Mouse (Mus musculus) limb, embryonic 13.5 days (tissue): ENCODE data around the gene Gm7075. TPM values are rescaled to one million over a fixed set of nuclear protein-coding genes. Genes with fewer than 3 reads are reported as not detected.
"Not testable (repeated sequence)": the region's sequence is repeated elsewhere in the genome, so short reads cannot be mapped to it uniquely, and the experiment has no call there.

Experiments used
- ATAC-seq: fragments of 200-750 bp; cut with Nextera tagmentation; 2 replicates; pipeline ENCODE4 v1.8.0; 2017; ENCODE audit warnings: low read depth, moderate number of reproducible peaks, moderate TSS enrichment; ENCODE audit not compliant: low FRiP score
- H3K27ac ChIP-seq: fragments of 300-500 bp; sonication (generic); 2 replicates; pipeline ENCODE4 v1.5.1; 2015; ENCODE audit warnings: inconsistent platforms, mild to moderate bottlenecking, moderate library complexity
- H3K27me3 ChIP-seq: fragments of 300-500 bp; sonication (generic); 2 replicates; pipeline ENCODE4 v1.6.1; 2015; ENCODE audit warnings: mild to moderate bottlenecking, inconsistent platforms
- H3K36me3 ChIP-seq: fragments of 300-500 bp; sonication (generic); 2 replicates; pipeline ENCODE4 v1.6.1; 2015; ENCODE audit warnings: inconsistent platforms, mild to moderate bottlenecking, moderate library complexity
- H3K4me1 ChIP-seq: fragments of 300-500 bp; sonication (generic); 2 replicates; pipeline ENCODE4 v1.6.1; 2015; ENCODE audit warnings: inconsistent platforms
- H3K4me2 ChIP-seq: fragments of 300-500 bp; sonication (generic); replicated peaks from 2 replicates; pipeline ENCODE4 v1.6.1; 2015; ENCODE audit warnings: inconsistent platforms, mild to moderate bottlenecking, moderate library complexity
- H3K4me3 ChIP-seq: fragments of 300-500 bp; sonication (generic); 2 replicates; pipeline ENCODE4 v1.5.1; 2015; ENCODE audit warnings: moderate library complexity, mild to moderate bottlenecking, inconsistent platforms
- H3K9ac ChIP-seq: fragments of 300-500 bp; sonication (generic); 2 replicates; pipeline ENCODE4 v1.6.1; 2015; ENCODE audit warnings: mild to moderate bottlenecking, inconsistent platforms
- H3K9me3 ChIP-seq: fragments of 300-500 bp; sonication (generic); 2 replicates; pipeline ENCODE4 v1.6.1; 2016; ENCODE audit warnings: inconsistent platforms
- WGBS: fragments of 180-500 bp; shearing (Covaris S2); methylation state at CpG from one replicate; pipeline ENCODE4 v1.1.7; 2015; 5-methylcytosine and 5-hydroxymethylcytosine counted together
- polyA plus RNA-seq: library from polyadenylated mRNA; unstranded; fragments of >200 nt; fragmentation: Nextera tagmentation; extraction: Ambion mirVana; gene quantifications from 2 replicates; pipeline ENCODE4 v1.2.1, GENCODE M21; 2015

Gene Gm7075
- polyA plus RNA-seq, 1 experiment from 2014 or later: not detected

DNA sequence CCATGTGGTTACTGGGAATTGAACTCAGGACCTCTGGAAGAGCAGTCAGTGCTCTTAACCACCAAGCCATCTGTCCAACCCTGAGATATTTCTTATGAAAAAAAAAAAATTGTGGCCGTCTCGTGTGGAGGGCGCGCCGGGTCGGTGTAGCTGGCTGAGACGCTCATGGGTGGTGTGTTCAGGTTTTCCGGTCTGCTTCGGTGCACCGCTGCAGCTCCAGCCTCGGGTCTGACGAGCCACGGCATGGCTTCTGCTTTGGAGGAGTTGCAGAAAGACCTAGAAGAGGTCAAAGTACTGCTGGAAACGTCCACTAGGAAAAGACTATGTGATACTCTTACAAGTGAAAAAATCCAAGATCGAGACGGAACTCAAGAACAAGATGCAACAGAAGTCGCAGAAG is 8.8 kb downstream of the Gm7075 start:
- Histone ChIP-seq H3K4me3 (no peak overlapping the region), H3K27ac (no peak overlapping the region), H3K9me3 (no peaks in the 10 kb centered on the region), H3K4me1 (no peaks in the 10 kb centered on the region), H3K36me3 (no peaks in the 10 kb centered on the region), H3K27me3 (0 out of 2 replicates have a peak, but pooled peaks cover 2% of the 10 kb centered on the region), H3K4me2 (no peak overlapping the region), H3K9ac (no peak overlapping the region)
- 88% methylated on average over 17 of the region's 17 CpGs for WGBS
- no peak for ATAC-seq

DNA sequence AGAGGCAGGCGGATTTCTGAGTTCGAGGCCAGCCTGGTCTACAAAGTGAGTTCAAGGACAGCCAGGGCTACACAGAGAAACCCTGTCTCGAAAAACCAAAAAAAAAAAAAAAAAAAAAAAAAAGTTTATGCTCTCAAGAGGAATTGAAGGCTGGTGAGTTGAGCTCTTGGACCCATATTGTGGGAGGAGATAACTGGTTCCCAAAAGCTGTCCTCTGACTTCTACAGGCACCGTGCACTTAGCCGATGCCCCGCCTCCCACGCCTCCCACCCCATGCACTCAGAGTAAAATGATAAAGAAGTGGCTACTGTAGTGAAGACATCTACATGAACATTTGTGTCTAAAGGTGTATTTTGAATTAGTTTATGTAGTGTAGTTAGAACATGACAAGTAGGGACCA is 9.9 kb downstream of the Gm7075 start:
- not testable (repeated sequence) for H3K4me3 ChIP-seq, H3K9me3 ChIP-seq, ATAC-seq, H3K9ac ChIP-seq, H3K27me3 ChIP-seq, H3K27ac ChIP-seq, H3K36me3 ChIP-seq, H3K4me1 ChIP-seq, H3K4me2 ChIP-seq
- 92% methylated on average over 6 of the region's 7 CpGs for WGBS

DNA sequence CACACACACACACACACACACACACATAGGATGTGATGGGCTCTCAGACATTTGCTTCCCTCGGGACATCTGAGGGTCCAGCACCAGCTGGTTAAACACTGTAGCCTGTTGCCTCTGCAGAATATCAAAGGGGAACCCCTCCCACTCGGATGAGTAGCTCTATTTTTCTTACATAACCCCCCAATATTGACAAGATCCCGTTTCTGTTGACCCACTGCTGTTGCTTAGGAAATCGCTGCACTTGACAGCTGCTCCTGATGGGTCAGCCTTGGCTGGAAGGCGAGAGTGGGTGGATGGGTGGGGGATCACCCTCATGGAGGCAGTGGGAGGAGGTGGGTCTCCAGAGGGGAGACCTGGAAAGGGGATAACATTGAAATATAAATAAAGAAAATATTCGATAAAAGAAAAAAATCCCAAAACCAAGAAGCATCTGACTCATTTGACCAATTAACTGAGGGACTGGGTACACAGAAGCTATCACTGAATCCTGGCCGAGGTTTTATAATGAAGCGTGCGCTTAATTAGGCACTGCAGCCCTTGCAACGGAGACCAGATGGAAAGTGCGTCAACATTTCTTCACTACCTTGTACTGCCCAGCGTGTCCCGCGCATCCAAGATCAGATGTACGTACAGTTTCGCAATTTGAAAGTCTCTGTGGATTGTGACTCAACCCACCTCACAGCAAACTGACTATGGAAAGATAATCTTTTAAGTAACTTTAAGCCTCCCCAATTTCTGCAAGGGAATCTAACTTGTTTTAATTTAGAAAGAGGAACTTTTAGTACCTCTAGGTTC is 11.2 kb downstream of the Gm7075 start:
- Histone ChIP-seq H3K4me2 (no peak overlapping the region), H3K27me3 (no peaks in the 10 kb centered on the region), H3K4me1 (no peaks in the 10 kb centered on the region), H3K9ac (no peak overlapping the region), H3K4me3 (no peak overlapping the region), H3K9me3 (no peaks in the 10 kb centered on the region), H3K36me3 (no peaks in the 10 kb centered on the region), H3K27ac (no peak overlapping the region)
- WGBS: 58% methylated on average over 16 of the region's 16 CpGs
- no peak for ATAC-seq

DNA sequence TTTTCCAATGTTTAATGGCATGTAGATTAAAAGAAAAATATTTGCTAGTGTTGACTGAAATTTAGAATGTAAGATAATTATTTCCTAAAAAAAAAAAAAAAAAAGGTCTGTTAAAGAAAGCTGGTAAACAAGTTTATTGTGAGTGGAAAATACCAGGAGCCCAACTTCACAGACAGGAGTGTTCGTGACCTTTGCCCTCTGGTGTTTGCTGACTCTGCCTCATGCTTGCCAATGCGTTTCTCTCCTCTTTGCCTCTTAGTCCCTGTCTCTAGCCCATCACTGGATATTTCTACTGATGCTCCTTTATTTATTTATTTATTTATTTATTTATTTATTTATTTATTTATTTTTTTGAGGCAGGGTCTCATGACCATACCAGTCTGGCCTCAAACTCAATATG is 18.0 kb downstream of the Gm7075 start:
- Histone ChIP-seq H3K9ac (no peak overlapping the region), H3K9me3 (no peaks in the 10 kb centered on the region), H3K4me2 (no peak overlapping the region), H3K4me1 (no peaks in the 10 kb centered on the region), H3K27me3 (no peaks in the 10 kb centered on the region), H3K36me3 (no peaks in the 10 kb centered on the region), H3K4me3 (no peak overlapping the region), H3K27ac (no peak overlapping the region)
- no peak for ATAC-seq
- WGBS: 85% methylated on average over 2 of the region's 2 CpGs

DNA sequence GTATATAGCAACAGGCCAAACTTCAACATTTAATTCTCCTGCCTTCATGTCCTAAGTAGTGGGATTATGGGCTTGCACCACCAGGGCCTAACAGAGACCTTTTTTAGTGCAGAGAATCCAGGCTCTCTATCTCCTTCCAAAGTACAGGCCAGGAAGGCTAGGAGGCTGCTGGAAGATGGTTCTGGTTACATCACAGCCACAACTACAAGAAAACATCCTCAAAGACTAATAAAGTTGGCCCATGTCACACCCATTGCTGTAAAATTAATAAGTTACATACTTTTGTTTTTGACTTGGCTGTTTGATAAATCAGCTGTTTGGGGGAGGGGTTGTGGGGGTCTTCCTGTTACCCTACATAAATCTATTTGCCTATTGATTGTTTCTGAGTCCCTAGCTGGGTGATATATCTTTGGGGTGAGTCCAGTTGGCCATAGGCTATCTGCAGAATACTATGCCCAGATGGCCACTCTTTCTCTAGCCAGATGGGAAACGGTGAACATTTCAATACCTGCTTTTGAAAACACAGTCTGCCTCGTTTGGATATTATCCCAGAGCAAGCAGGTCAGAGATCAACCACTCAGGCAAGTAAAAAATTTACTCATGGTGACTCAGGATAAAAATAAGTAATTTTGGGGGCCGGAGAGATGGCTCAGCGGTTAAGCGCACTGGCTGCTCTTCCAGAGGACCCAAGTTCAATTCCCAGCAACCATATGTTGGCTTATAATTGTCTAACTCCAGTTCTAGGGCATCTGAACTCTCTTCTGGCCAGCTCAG is 18.7 kb downstream of the Gm7075 start:
- no peaks in the 10 kb centered on the region for H3K9me3 ChIP-seq
- no peaks in the 10 kb centered on the region for H3K27me3 ChIP-seq
- H3K36me3 ChIP-seq: no peaks in the 10 kb centered on the region; the same call in 1 of the 2 replicates
- WGBS: 91% methylated on average over 5 of the region's 5 CpGs
- no peak overlapping the region for H3K9ac ChIP-seq
- H3K4me1 ChIP-seq: no peaks in the 10 kb centered on the region
- H3K4me3 ChIP-seq: no peak overlapping the region
- H3K4me2 ChIP-seq: no peak overlapping the region
- no peak for ATAC-seq
- H3K27ac ChIP-seq: no peak overlapping the region

DNA sequence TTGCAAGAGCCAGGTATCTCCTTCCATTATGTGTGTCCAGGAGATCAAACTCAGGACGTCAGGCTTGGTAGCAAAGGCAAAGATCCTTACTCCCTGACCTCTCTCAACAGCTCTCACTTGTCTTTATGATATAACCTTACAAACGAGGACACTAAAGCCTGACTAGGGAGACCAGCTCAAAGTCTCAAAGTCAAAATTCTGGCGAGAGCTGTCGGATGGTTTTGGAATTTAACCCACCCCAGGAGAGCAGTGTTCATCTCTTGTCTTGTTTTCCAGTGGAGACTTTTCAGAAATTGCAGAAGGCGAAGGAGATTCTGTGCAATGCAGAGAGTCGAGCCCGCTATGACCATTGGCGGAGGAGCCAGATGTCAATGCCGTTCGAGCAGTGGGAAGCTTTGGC is 24.6 kb downstream of the Gm7075 start:
- no peak for ATAC-seq
- Histone ChIP-seq H3K27ac (no peak overlapping the region), H3K36me3 (peaks cover 3% of the 10 kb centered on the region; the same call in 1 of the 2 replicates), H3K27me3 (no peaks in the 10 kb centered on the region), H3K4me1 (no peaks in the 10 kb centered on the region), H3K9ac (no peak overlapping the region), H3K4me2 (no peak overlapping the region), H3K4me3 (no peak overlapping the region), H3K9me3 (no peaks in the 10 kb centered on the region)
- 87% methylated on average over 10 of the region's 10 CpGs for WGBS

DNA sequence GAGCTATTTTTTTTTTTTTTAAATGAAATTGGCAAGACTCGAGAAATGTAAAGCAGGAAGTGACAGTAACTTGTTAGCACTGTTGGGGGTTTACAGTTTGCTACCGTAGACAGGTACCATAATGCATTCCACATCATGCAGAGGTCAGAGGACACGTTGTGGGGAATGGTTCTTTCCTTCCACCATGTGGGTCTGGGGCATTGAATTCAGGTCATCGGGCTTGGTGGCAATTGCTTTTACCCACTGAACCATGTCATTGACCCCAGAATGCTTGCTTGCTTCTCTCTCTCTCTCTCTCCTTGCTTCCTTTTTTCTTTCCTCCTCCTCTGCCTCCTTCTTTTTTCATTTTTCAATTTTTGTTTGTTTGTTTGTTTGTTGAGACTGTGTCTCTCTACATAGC is 32.6 kb downstream of the Gm7075 start:
- Histone ChIP-seq H3K4me1 (no peaks in the 10 kb centered on the region), H3K9me3 (no peaks in the 10 kb centered on the region), H3K9ac (no peak overlapping the region), H3K27ac (no peak overlapping the region), H3K4me2 (no peak overlapping the region), H3K4me3 (no peak overlapping the region), H3K27me3 (no peaks in the 10 kb centered on the region), H3K36me3 (no peaks in the 10 kb centered on the region)
- 73% methylated on average over 4 of the region's 4 CpGs for WGBS
- no peak for ATAC-seq

DNA sequence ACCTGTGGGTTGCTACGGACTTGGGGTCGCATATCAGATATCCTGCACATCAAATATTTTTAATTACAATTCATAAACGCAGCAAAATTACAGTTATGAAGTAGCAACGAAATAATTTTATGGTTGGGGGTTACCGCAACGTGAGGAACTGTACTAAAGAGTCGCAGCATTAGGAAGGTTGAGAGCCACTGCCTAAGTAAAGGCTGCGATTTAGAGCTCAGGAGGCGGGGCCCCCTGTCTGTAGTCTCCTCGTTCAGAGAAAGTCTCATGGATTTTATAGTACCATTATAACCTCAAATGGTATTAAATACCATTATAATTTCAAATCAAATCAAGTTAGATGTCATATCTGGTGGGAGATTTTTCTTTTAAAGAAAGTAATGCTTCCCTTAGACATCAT is 34.6 kb downstream of the Gm7075 start:
- H3K9me3 ChIP-seq: no peaks in the 10 kb centered on the region
- no peaks in the 10 kb centered on the region for H3K27me3 ChIP-seq
- no peak for ATAC-seq
- H3K27ac ChIP-seq: no peak overlapping the region
- H3K9ac ChIP-seq: peak overlapping the region; percentile 67
- no peaks in the 10 kb centered on the region for H3K4me1 ChIP-seq
- peak overlapping the region; percentile 66 for H3K4me3 ChIP-seq
- peak overlapping the region; percentile 73 for H3K4me2 ChIP-seq
- 3% methylated on average over 10 of the region's 10 CpGs for WGBS
- no peaks in the 10 kb centered on the region for H3K36me3 ChIP-seq

DNA sequence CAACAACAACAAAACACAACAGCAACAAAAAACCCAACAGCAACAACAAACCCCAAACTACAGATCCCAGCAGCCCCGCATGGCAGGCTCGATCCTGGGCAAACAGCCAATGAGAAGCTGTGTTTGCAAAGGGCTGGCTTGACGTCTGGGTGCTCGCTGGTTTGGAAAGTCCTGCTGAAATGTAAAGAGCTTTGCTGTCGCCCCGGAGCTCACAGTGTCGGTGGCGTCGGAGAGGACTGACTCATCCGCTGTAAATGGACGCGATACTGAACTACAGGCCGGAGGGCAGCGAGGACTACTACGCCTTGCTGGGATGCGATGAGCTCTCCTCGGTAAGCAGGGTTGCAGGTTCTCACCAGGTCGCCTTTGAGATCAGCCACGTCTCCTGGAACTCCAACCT is 35.1 kb downstream of the Gm7075 start:
- no peaks in the 10 kb centered on the region for H3K9me3 ChIP-seq
- under 1% methylated on average over 19 of the region's 19 CpGs for WGBS
- H3K36me3 ChIP-seq: no peaks in the 10 kb centered on the region
- H3K4me2 ChIP-seq: peak overlapping the region; percentile 73
- peak; percentile 81 for ATAC-seq
- peak overlapping the region; percentile 67 for H3K9ac ChIP-seq
- H3K27me3 ChIP-seq: no peaks in the 10 kb centered on the region
- H3K27ac ChIP-seq: no peak overlapping the region
- H3K4me3 ChIP-seq: peak overlapping the region; percentile 66
- peaks cover 5% of the 10 kb centered on the region for H3K4me1 ChIP-seq

DNA sequence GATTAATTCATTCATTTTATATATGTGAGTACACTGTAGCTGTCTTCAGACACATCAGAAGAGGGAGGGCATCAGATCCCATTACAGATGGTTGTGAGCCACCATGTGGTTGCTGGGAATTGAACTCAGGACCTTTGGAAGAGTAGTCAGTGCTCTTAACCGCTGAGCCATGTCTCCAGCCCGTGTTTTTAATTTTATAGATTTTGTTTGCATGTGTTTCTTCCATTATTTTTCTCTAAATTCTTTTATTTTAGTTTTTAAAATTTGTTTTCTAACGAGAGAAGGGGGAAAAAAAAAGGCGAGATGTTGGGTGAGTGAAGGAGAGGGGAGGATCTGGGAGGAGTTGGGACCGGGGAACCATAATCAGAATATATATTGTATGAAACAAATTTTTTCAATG is 35.7 kb downstream of the Gm7075 start:
- H3K36me3 ChIP-seq, H3K9me3 ChIP-seq, H3K4me1 ChIP-seq, H3K27ac ChIP-seq, H3K27me3 ChIP-seq, ATAC-seq: not testable (repeated sequence)
- 27% methylated on average over 5 of the region's 5 CpGs for WGBS
- Histone ChIP-seq H3K4me2 (peak overlapping the region; percentile 73), H3K4me3 (peak overlapping the region; percentile 66), H3K9ac (peak overlapping the region; percentile 67; the same call in 1 of the 2 replicates)

DNA sequence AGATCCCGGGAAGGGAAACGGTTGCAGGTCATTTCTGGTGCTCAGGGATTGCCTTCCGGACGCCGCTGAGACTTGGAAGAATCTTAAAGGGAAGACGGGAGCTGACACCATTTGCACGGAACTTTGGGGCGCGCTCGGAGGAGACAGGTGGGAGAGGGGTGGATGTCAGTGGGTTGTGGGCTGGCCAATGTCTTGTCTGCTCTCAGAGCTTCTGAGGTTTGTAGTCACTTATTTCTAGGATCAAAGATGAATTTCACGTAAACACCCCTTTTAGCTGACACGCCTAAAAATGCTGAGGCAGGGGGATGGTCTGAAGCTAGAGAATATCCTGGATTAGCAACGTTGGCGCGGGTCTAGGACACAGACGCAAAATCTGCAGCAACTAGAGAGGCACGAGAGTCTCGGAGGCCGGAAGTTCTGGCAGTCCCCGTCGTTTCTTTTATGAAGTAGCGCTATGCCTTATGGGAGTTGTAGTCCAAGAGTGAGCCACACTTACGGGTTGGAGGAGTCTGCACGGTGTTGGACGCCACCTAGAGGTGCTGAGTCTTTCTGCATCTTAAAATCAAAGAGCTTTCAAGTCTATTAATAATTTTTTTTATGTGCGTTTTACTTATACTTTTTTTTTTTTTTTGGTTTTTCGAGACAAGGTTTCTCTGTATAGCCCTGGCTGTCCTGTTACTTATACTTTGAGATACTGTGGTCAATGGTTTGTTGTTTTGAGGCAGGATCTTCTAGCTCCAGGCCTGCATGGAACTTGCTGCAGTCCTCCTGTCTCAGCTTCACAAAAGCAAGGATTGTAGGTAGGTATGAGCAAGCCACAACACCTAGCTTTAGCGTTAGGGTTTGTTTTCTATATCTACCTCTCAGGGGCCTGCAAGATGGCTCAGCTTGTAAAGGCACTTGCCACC is 39.0 kb downstream of the Gm7075 start, which contains the start of gene Dnajc12:
Dnajc12 (plus strand) TSS at position 72 of the 908 bp plus-strand sequence.
- WGBS: under 1% methylated on average over 28 of the region's 28 CpGs
- Histone ChIP-seq H3K9me3 (no peaks in the 10 kb centered on the region), H3K27ac (no peak within 1 kb of the TSS; the same call in 1 of the 2 replicates), H3K36me3 (no peaks in the 10 kb centered on the region), H3K9ac (peak within 1 kb of the TSS; percentile 70), H3K4me3 (peak within 1 kb of the TSS; percentile 59), H3K4me1 (peaks cover 6% of the 10 kb centered on the region), H3K4me2 (peak within 1 kb of the TSS; percentile 89), H3K27me3 (0 out of 2 replicates have a peak, but pooled peaks cover 5% of the 10 kb centered on the region)
- peak; percentile 94 for ATAC-seq
